Mouse (Mus musculus) lung, adult 2 months (tissue): Measurements from ENCODE around the gene Vmn1r206. TPM values are rescaled to one million over a fixed set of nuclear protein-coding genes. Genes with fewer than 3 reads are reported as not detected.
"Not testable (repeated sequence)": the region's sequence is repeated elsewhere in the genome, so short reads cannot be mapped to it uniquely, and the experiment has no call there.

ENCODE experiments used
- DNase-seq: peaks from one replicate; pipeline ENCODE4 v3.0.0; 2022
- H3K4me1 ChIP-seq: fragments of 200-500 bp; 2 replicates; pipeline ENCODE4 v1.6.1; 2011; ENCODE audit warnings: low read length; ENCODE audit not compliant: control insufficient read depth, insufficient read depth
- H3K4me3 ChIP-seq: fragments of 200-500 bp; replicated peaks from 2 replicates; pipeline ENCODE3; 2011; ENCODE audit warnings: low read depth, mild to moderate bottlenecking, control low read depth, low read length; ENCODE audit errors: extremely low read depth
- CTCF ChIP-seq: fragments of 200-500 bp; IDR thresholded peaks from 2 replicates; pipeline ENCODE4 v1.5.1; 2011; ENCODE audit warnings: mild to moderate bottlenecking, low read length, control low read depth; ENCODE audit not compliant: insufficient read depth
- POLR2A ChIP-seq: fragments of 200-500 bp; IDR thresholded peaks from 2 replicates; pipeline ENCODE4 v1.6.1; 2011; ENCODE audit warnings: low read depth, mild to moderate bottlenecking, control low read depth, low read length, borderline replicate concordance; ENCODE audit errors: extremely low read depth
- WGBS: fragments of 180-500 bp; shearing (Covaris S2); methylation state at CpG from one replicate; pipeline ENCODE4 v1.1.7; 2018; 5-methylcytosine and 5-hydroxymethylcytosine counted together
- polyA plus RNA-seq: library from polyadenylated mRNA; depleted of rRNA; stranded (reverse); fragments of >200 nt; gene quantifications from 2 replicates; pipeline ENCODE4 v1.2.3, GENCODE M21; 2012; rRNA removed

The Vmn1r206 gene
- polyA plus RNA-seq = not detected in 2 replicates

DNA sequence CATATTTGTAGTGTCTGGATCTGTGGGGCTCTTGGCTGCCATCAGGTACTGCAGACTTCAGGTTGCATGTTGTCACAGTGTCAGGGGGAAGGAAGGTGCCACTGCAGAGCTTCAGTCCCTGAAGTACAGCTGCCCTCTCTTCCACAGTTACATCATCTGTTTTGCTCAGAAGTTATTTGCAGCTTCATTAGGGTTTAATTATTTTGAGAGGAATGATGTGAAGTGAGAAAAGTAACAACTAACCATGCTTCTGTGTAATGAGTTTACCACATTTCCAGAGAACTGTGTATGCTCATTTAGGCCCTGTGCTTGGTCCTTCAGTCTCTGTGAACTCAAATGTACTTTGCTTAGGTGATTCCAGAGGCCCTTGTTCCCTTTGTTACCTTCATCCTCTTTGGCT lies at the start of gene Vmn1r206:
TSS of gene Vmn1r206 (minus strand) at position 101 of the 400 bp plus-strand sequence.
- not testable (repeated sequence) for H3K4me3 ChIP-seq, H3K4me1 ChIP-seq, DNase-seq

DNA sequence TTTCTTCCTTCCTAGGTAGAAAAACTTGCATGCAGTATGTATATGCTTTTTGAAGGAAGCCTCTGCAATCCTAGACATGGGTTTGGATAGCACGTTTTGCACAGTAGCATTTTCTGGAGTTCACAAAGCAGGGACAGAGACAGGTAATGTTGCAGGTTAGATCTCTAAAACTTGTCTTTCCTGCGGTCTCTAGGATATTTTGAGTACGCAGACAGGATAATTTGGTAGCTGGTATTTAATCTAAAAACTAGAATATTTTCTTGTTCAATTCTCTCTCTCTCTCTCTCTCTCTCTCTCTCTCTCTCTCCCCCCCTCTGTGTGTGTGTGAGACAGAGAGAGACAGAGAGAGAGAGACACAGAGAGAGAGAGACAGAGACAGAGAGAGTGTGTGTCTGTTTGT lies 31.2 kb downstream of the Vmn1r206 start, which contains the start of gene Vmn1r205:
TSS of gene Vmn1r205 (minus strand) at position 101 of the 400 bp plus-strand sequence.
- WGBS = 79% methylated on average over 3 of the region's 3 CpGs
- DNase-seq = no peak
- H3K4me3 ChIP-seq = no peak within 1 kb of the TSS
- TF ChIP-seq POLR2A (no peak), CTCF (no peak)
- no peaks in the 10 kb centered on the region for H3K4me1 ChIP-seq

DNA sequence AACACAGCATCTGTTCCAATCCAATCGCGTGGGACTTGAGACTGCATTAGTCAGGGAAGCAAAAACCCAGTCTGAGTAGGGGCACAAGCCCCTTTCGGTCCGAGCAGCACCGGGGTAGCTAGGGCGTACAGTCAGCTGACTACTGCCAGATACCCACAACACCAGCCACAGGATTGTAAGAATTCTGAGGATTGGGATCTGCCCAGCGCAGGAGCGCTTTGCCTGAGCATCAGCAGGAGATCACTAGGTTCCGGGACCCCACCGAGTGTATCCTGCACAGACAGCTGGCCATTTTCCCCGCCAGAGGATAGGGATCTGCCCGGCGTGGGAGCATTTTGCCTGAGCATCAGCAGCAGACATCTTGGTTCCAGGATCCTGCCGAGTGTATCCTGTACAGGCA lies 40.7 kb downstream of the Vmn1r206 start:
- WGBS = 73% methylated on average over 14 of the region's 14 CpGs
- H3K4me3 ChIP-seq, DNase-seq, H3K4me1 ChIP-seq: not testable (repeated sequence)

- not testable (repeated sequence) for H3K4me1 ChIP-seq, H3K4me3 ChIP-seq, DNase-seq
- 70% methylated on average over 3 of the region's 3 CpGs for WGBS
These were observed 49.1 kb downstream of the Vmn1r206 start for GRCm38 (mm10) chr13:22574911-22575310.

Other genes starting within 250 kb of the Vmn1r206 start
- gene Vmn1r199, start 244.4 kb downstream of the Vmn1r206 start, polyA plus RNA-seq = not detected in 2 replicates
- gene Vmn1r200, start 233.9 kb downstream of the Vmn1r206 start, polyA plus RNA-seq = not detected in 2 replicates
- not detected in 2 replicates for gene Vmn1r201, start 152.3 kb downstream of the Vmn1r206 start, polyA plus RNA-seq
- 0.02 TPM in 1 of 2 replicates, not detected in the other for gene Vmn1r202, start 118.9 kb downstream of the Vmn1r206 start, polyA plus RNA-seq
- not detected in 2 replicates for gene Vmn1r203, start 106.1 kb downstream of the Vmn1r206 start, polyA plus RNA-seq
- not detected in 2 replicates for gene Vmn1r204, start 71.1 kb downstream of the Vmn1r206 start, polyA plus RNA-seq
- not detected in 2 replicates for gene Vmn1r205, start 31.3 kb downstream of the Vmn1r206 start, polyA plus RNA-seq
- gene Vmn1r207-ps, start 105.4 kb upstream of the Vmn1r206 start, polyA plus RNA-seq = not detected in 2 replicates
- not detected in 2 replicates for gene Vmn1r208, start 153.1 kb upstream of the Vmn1r206 start, polyA plus RNA-seq
- gene Vmn1r209, start 185.4 kb upstream of the Vmn1r206 start, polyA plus RNA-seq = not detected in 2 replicates
- not detected in 2 replicates for gene Vmn1r210, start 207.1 kb upstream of the Vmn1r206 start, polyA plus RNA-seq
- gene Vmn1r211, start 233.3 kb upstream of the Vmn1r206 start, polyA plus RNA-seq = not detected in 2 replicates